Mouse (Mus musculus) limb, embryonic 15.5 days (tissue): Measurements from ENCODE around the gene Ssr4. TPM values are rescaled to one million over a fixed set of nuclear protein-coding genes. Genes with fewer than 3 reads are reported as not detected.

Experiments
- ATAC-seq: fragments of 200-750 bp; cut with Nextera tagmentation; 2 replicates; pipeline ENCODE4 v1.8.0; 2017; ENCODE audit warnings: low read depth, moderate TSS enrichment; ENCODE audit not compliant: insufficient number of reproducible peaks, low FRiP score, low TSS enrichment
- H3K27ac ChIP-seq: fragments of 300-500 bp; sonication (generic); 2 replicates; pipeline ENCODE4 v1.5.1; 2015; ENCODE audit warnings: moderate library complexity, mild to moderate bottlenecking, inconsistent platforms
- H3K27me3 ChIP-seq: fragments of 300-500 bp; sonication (generic); 2 replicates; pipeline ENCODE4 v1.6.1; 2015; ENCODE audit warnings: inconsistent platforms
- H3K36me3 ChIP-seq: fragments of 300-500 bp; sonication (generic); 2 replicates; pipeline ENCODE4 v1.6.1; 2015; ENCODE audit warnings: inconsistent platforms
- H3K4me1 ChIP-seq: fragments of 300-500 bp; sonication (generic); 2 replicates; pipeline ENCODE4 v1.6.1; 2015; ENCODE audit warnings: inconsistent platforms
- H3K4me2 ChIP-seq: fragments of 300-500 bp; sonication (generic); 2 replicates; pipeline ENCODE4 v1.6.1; 2015; ENCODE audit warnings: mild to moderate bottlenecking, inconsistent platforms
- H3K4me3 ChIP-seq: fragments of 300-500 bp; sonication (generic); 2 replicates; pipeline ENCODE4 v1.5.1; 2015; ENCODE audit warnings: mild to moderate bottlenecking, inconsistent platforms
- H3K9ac ChIP-seq: fragments of 300-500 bp; sonication (generic); 2 replicates; pipeline ENCODE4 v1.6.1; 2015; ENCODE audit warnings: inconsistent platforms
- H3K9me3 ChIP-seq: fragments of 300-500 bp; sonication (generic); 2 replicates; pipeline ENCODE4 v1.6.1; 2016; ENCODE audit warnings: inconsistent platforms
- WGBS: fragments of 180-500 bp; shearing (Covaris S2); methylation state at CpG from one replicate; pipeline ENCODE4 v1.1.7; 2015; 5-methylcytosine and 5-hydroxymethylcytosine counted together
- polyA plus RNA-seq: library from polyadenylated mRNA; unstranded; fragments of >200 nt; fragmentation: Nextera tagmentation; extraction: Ambion mirVana; gene quantifications from 2 replicates; pipeline ENCODE4 v1.2.1, GENCODE M21; 2015

Ssr4 gene
- polyA plus RNA-seq, 1 experiment from 2014 or later = 223 TPM

DNA sequence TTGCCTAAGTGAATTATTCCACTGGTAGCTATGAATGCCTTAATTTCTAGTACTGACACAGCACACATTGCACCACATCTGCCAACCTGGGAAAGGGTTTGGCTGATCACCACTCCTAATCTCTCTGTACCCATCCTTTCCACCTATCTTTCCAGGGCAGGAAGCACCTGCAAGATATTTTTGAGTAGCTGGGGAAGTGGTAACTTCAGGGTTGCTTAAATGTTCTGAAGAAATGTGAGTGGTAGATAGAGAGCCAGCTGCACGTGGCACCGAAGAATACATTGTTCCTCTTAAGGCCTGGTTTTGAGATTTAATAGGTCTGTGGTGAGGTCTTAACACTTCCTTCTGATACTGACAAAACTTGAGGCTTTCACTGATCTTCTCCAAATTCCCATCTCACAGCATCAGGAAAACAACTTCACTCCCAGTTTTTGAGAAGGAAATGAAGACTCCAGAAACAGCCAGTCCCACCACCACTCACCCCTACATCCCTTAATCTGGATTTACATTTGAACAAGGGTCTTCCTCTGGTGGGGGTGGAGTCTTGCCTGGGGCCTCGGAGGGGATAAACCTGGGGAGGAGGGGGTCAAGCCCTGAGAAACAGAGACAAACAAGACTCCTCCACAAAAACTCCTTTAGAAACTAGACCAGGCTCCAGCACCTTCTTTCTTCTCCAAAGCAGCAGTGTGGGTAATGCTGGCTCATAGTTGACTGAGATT lies 29.9 kb downstream of the Ssr4 start:
- Histone ChIP-seq H3K27ac (no peak overlapping the region), H3K36me3 (no peaks in the 10 kb centered on the region), H3K9ac (no peak overlapping the region), H3K4me1 (no peaks in the 10 kb centered on the region), H3K4me3 (no peak overlapping the region), H3K4me2 (no peak overlapping the region), H3K27me3 (no peaks in the 10 kb centered on the region), H3K9me3 (no peaks in the 10 kb centered on the region)
- ATAC-seq = no peak
- 54% methylated on average over 3 of the region's 3 CpGs for WGBS

DNA sequence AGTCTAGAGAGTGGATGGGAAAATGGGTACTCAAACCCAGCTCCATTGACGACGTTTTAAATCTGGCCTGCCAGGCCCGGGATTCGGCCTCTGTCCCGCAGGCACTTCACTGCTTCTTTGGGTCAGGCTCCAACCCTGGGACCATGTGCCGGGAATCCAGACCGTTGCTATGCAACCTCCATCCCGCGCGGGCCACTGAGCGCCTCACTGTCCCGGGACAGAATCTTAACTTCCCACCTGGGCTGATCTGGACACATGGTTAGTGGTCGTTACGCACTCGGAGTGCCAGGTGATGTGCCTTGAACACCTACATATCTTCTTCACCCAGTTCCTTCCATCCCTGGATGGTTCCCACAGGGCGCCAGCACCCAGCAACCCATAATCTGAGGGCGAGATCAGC lies 36.9 kb downstream of the Ssr4 start:
- peaks cover 22% of the 10 kb centered on the region for H3K27me3 ChIP-seq
- no peak for ATAC-seq

DNA sequence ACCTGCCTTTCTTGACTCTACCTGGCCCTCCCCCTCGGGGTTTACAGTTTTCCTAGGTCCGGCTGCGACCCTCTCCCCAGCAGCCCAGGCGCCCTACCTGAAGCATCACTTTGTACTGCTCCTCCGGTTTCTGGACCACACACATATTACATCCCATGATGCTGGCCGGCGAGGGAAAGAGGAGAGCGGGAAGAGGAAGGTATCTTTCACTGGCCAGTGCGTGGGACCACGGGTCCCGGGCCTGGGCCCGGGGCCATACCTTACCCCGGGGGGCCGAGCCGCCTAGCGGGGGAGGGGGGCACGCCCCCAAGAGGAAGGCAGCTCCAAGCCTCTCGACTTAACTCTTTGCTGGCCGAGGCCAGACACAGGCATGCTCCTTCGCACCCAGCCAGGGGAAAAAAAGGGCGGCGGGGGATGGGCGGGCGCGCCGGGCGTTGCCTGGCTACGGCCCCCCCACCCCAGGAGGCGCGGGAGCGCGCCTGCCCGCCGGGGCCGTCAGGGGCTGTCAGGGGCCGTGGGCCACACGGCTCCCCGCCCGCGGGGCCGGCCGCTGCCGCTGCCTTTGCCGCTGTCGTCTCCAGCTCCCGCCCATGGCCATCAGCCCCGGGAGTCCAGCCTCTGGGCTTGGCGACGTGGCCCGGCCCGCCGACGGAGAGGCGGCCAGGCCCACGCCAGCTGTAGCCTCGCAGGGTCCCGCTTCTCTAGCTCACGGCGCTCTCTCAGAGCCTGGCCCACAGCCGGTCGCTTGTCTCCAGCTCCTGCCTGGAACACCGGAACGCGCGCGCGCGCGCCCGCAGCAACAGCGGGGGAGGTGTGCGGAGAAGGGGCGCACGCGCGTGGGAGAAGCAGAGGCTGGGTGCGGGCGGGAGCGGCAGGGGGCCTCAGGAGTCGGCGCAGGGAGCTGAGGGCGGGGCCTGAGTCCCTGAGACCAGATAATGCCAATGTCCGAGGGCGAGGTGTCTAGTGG lies 37.6 kb downstream of the Ssr4 start, which contains the start of gene Pdzd4:
TSS of gene Pdzd4 (minus strand) at position 785 of the 967 bp plus-strand sequence.
- peak; percentile 74 for ATAC-seq
- Histone ChIP-seq H3K27me3 (peaks cover 22% of the 10 kb centered on the region), H3K36me3 (no peaks in the 10 kb centered on the region), H3K9ac (peak within 1 kb of the TSS; percentile 60), H3K4me1 (peaks cover 10% of the 10 kb centered on the region; the same call in 1 of the 2 replicates), H3K9me3 (no peaks in the 10 kb centered on the region), H3K4me3 (peak within 1 kb of the TSS; percentile 61), H3K4me2 (peak within 1 kb of the TSS; percentile 65), H3K27ac (peak within 1 kb of the TSS; percentile 65)
- 19% methylated on average over 72 of the region's 84 CpGs for WGBS

More for the DNA sequence above, 36.9 kb downstream of the Ssr4 start:
- H3K4me2 ChIP-seq = peak overlapping the region; percentile 65
- 17% methylated on average over 17 of the region's 17 CpGs for WGBS
- H3K4me3 ChIP-seq = peak overlapping the region; percentile 61
- peaks cover 10% of the 10 kb centered on the region; the same call in 1 of the 2 replicates for H3K4me1 ChIP-seq
- H3K9me3 ChIP-seq = no peaks in the 10 kb centered on the region
- no peak overlapping the region for H3K27ac ChIP-seq
- H3K9ac ChIP-seq = no peak overlapping the region
- H3K36me3 ChIP-seq = no peaks in the 10 kb centered on the region

DNA sequence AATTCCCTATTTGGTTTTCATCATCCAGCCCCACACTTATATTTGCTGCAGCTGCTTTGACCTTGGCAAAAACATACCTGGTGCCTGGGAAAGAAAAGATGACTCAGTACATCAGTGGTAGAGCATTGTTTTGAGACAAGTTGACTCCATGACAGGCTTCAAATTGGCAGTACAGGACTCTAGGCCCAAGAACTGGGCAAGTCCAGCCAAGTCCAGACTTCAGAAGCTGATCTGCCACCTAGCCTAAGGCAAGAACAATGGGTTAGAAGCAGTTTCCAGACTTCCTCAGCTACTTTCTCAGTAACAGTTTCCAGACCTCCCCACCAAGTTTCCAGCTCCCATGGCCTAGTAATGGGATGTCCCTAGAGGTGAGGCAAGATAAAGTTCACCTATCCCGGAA lies 48.9 kb downstream of the Ssr4 start:
- Histone ChIP-seq H3K4me1 (no peaks in the 10 kb centered on the region), H3K27me3 (no peaks in the 10 kb centered on the region), H3K36me3 (no peaks in the 10 kb centered on the region), H3K27ac (no peak overlapping the region), H3K4me3 (no peak overlapping the region), H3K9ac (no peak overlapping the region), H3K4me2 (no peak overlapping the region), H3K9me3 (no peaks in the 10 kb centered on the region)
- no peak for ATAC-seq
- 87% methylated on average over 1 of the region's 1 CpGs for WGBS

DNA sequence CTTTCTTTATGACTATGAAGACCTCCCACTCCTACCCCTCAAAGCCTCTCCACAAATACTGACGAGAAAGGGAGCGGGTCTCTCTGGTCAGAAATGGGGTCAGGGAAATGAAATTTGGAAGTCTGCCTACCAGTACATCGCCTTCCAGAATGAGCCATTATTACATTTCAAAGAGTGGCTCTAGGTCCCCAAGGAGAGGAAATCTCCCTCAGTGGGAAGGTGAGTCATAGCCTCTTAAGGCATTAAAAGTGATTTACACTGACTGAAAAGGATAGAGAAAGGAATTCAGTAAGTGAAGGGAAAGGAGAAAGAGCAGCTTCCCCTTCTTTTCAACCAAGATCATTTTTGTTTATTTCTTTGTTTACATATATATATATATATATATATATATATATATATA lies 49.9 kb downstream of the Ssr4 start:
- WGBS = 78% methylated on average over 3 of the region's 3 CpGs
- no peak for ATAC-seq
- H3K27me3 ChIP-seq = no peaks in the 10 kb centered on the region

More for the DNA sequence above, 49.9 kb downstream of the Ssr4 start:
- Histone ChIP-seq H3K4me3 (no peak overlapping the region), H3K9ac (no peak overlapping the region), H3K4me2 (no peak overlapping the region), H3K36me3 (no peaks in the 10 kb centered on the region), H3K4me1 (no peaks in the 10 kb centered on the region), H3K27ac (no peak overlapping the region), H3K9me3 (no peaks in the 10 kb centered on the region)

Other genes starting within 250 kb of the Ssr4 start
- 6.3 and 7.1 TPM in 2 replicates for gene Dusp9, start 147.6 kb upstream of the Ssr4 start, polyA plus RNA-seq
- gene Pnck, start 126.9 kb upstream of the Ssr4 start, polyA plus RNA-seq = 15.6 and 16.2 TPM in 2 replicates
- 7.2 and 8.3 TPM in 2 replicates for gene Slc6a8, start 113.9 kb upstream of the Ssr4 start, polyA plus RNA-seq
- 271 and 276 TPM in 2 replicates for gene Bcap31, start 70.9 kb upstream of the Ssr4 start, polyA plus RNA-seq
- 15.0 and 18.1 TPM in 2 replicates for gene Abcd1, start 70.4 kb upstream of the Ssr4 start, polyA plus RNA-seq
- gene Plxnb3, start 29.9 kb upstream of the Ssr4 start, polyA plus RNA-seq = 0.60 and 0.87 TPM in 2 replicates
- 22.9 and 66.2 TPM in 2 replicates for gene Srpk3, start 12.6 kb upstream of the Ssr4 start, polyA plus RNA-seq
- 190 and 200 TPM in 2 replicates for gene Idh3g, start 131 bp upstream of the Ssr4 start, polyA plus RNA-seq
- gene Pdzd4, start 37.9 kb downstream of the Ssr4 start, polyA plus RNA-seq = 0.51 and 1.0 TPM in 2 replicates
- gene Avpr2, start 105.1 kb downstream of the Ssr4 start, polyA plus RNA-seq = 0.24 and 0.26 TPM in 2 replicates
- gene L1cam, start 109.1 kb downstream of the Ssr4 start, polyA plus RNA-seq = 3.9 and 4.0 TPM in 2 replicates
- 3.3 and 3.6 TPM in 2 replicates for gene Arhgap4, start 134.8 kb downstream of the Ssr4 start, polyA plus RNA-seq
- 111 and 114 TPM in 2 replicates for gene Naa10, start 134.9 kb downstream of the Ssr4 start, polyA plus RNA-seq
- gene Renbp, start 143.8 kb downstream of the Ssr4 start, polyA plus RNA-seq = 38.2 and 38.8 TPM in 2 replicates
- 40.2 and 44.7 TPM in 2 replicates for gene Hcfc1, start 179.3 kb downstream of the Ssr4 start, polyA plus RNA-seq
- gene Irak1, start 236.9 kb downstream of the Ssr4 start, polyA plus RNA-seq = 54.0 and 58.6 TPM in 2 replicates